Mouse (Mus musculus): ENCODE data around the gene Hspa1b. TPM values are rescaled to one million over a fixed set of nuclear protein-coding genes. Genes with fewer than 3 reads are reported as not detected.

Hspa1b gene
- polyA plus RNA-seq, 1 experiment from 2014 or later: 0.24 TPM

DNA sequence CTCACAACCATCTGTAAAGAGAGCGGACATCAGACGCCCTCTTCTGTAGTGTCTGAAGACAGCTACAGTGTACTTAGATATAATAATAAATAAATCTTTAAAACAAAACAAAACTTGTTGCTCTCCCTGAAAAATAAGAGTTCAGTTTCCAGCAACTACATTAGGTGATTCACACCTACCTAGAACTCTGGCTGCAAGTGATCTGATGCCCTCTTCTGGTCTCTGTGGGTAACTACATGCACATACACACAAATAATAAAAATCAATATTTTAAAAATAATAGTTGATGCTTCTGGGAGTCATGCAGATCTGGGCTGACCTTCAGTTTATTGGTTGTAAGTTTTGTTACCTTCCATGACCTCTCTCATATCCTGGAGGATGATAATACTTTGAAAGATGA, 25.2 kb upstream of the Hspa1b start:
- H3K4me1 ChIP-seq (ENCODE audit: control insufficient read depth, insufficient read depth, low read length): peaks cover 20% of the 10 kb centered on the region
- no peak for ATAC-seq
- no peaks in the 10 kb centered on the region for H3K27me3 ChIP-seq (ENCODE audit: control insufficient read depth, insufficient read depth, low read depth, low read length)
- H3K27ac ChIP-seq (ENCODE audit: low read length): no peak overlapping the region
- no peak overlapping the region for H3K4me2 ChIP-seq (ENCODE audit: low read length)
- WGBS: 64% methylated on average over 2 of the region's 2 CpGs
- no peak overlapping the region for H3K9ac ChIP-seq (ENCODE audit: low read depth, low read length)
- no peaks in the 10 kb centered on the region for H3K9me3 ChIP-seq (replicated peaks; ENCODE audit: control insufficient read depth, low read length, poor library complexity, severe bottlenecking)
- H3K36me3 ChIP-seq (ENCODE audit: control insufficient read depth, insufficient read depth, low read length): peaks cover 7% of the 10 kb centered on the region
- no peak overlapping the region for H3K4me3 ChIP-seq (ENCODE audit: low read depth, low read length)

DNA sequence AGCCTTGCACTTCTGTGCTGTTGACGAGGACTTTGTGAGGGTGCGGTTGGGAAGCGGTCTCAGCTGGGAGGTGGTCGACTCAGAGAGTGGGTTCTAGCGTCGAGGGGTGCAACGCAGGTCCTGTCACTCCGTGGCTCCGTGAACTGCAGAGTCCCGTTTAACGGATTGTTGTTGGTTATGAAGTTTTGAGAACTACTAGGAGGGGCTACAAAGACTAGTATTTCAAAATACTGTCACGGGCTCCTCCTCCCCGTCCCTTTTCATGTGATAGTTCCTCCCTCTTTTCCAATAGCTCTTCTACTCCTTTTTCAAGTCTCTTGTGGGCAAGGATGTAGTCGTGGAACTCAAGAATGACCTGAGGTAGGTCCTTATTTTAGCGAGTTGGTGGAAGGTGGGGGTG, 23.3 kb upstream of the Hspa1b start:
- WGBS: 0% methylated on average over 15 of the region's 15 CpGs
- peak; percentile 23; the same call in 1 of the 2 replicates for ATAC-seq

DNA sequence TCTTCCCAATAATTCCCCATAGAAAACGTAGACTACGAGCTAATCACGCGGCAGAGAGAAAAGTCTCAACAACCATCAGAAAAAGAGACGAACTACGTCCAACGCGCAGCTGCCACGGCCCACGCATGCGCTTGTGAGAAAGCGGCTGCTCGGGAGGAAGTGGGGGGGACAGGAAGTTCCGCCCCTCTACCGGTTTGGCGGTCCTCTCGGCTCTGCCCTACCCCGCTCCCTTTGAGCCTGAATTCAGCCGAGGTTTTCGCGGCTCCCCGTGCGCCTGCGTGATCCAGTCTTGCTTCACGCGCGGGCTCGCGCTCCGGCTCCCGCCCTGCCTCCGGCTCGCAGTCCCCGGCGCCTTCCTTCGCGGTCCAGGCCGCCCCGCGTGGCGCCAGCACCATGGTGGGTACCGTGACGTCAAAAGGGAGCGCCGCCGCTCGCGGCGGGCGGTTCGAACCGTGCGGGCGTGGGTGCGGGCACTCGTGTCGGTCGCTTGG, 22.7 kb upstream of the Hspa1b start, which contains the start of gene Lsm2:
Gene Lsm2, plus strand, starts transcription at position 173 of the 491 bp plus-strand sequence.
- Histone ChIP-seq H3K9ac (ENCODE audit: low read depth, low read length) (peak within 1 kb of the TSS; percentile 91), H3K9me3 (replicated peaks; ENCODE audit: control insufficient read depth, low read length, poor library complexity, severe bottlenecking) (no peaks in the 10 kb centered on the region)
- under 1% methylated on average over 57 of the region's 58 CpGs for WGBS

More for the DNA sequence above, 23.3 kb upstream of the Hspa1b start:
- Histone ChIP-seq H3K27ac (ENCODE audit: low read length) (peak overlapping the region; percentile 96), H3K9me3 (replicated peaks; ENCODE audit: control insufficient read depth, low read length, poor library complexity, severe bottlenecking) (no peaks in the 10 kb centered on the region), H3K27me3 (ENCODE audit: control insufficient read depth, insufficient read depth, low read depth, low read length) (no peaks in the 10 kb centered on the region), H3K4me3 (ENCODE audit: low read depth, low read length) (peak overlapping the region; percentile 70), H3K4me1 (ENCODE audit: control insufficient read depth, insufficient read depth, low read length) (peaks cover 20% of the 10 kb centered on the region), H3K4me2 (ENCODE audit: low read length) (peak overlapping the region; percentile 92), H3K9ac (ENCODE audit: low read depth, low read length) (peak overlapping the region; percentile 91), H3K36me3 (ENCODE audit: control insufficient read depth, insufficient read depth, low read length) (peaks cover 7% of the 10 kb centered on the region)

DNA sequence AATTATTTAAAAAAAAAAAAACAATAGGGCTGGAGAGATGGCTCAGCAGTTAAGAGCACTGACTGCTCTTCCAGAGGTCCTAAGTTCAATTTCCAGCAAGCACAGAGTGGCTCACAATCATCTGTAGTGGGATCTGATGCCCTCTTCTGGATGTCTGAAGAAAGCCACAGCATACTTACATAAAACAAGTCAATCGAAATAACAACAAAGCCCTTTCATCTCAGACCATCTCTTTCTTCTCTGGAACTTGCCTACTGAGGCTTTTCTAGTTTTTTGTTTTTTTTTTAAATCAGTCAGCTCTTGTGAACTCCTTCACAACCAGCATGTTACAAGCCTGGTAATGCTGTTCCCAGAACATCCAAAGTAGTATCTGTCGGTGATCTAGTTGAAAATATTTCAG, 21.6 kb upstream of the Hspa1b start:
- no peak for ATAC-seq
- peak overlapping the region; percentile 96 for H3K27ac ChIP-seq (ENCODE audit: low read length)
- peaks cover 20% of the 10 kb centered on the region for H3K4me1 ChIP-seq (ENCODE audit: control insufficient read depth, insufficient read depth, low read length)
- H3K27me3 ChIP-seq (ENCODE audit: control insufficient read depth, insufficient read depth, low read depth, low read length): no peaks in the 10 kb centered on the region
- peak overlapping the region; percentile 70 for H3K4me3 ChIP-seq (ENCODE audit: low read depth, low read length)
- peak overlapping the region; percentile 92 for H3K4me2 ChIP-seq (ENCODE audit: low read length)
- WGBS: 14% methylated on average over 2 of the region's 2 CpGs
- H3K9ac ChIP-seq (ENCODE audit: low read depth, low read length): peak overlapping the region; percentile 91
- no peaks in the 10 kb centered on the region for H3K9me3 ChIP-seq (replicated peaks; ENCODE audit: control insufficient read depth, low read length, poor library complexity, severe bottlenecking)
- peaks cover 4% of the 10 kb centered on the region for H3K36me3 ChIP-seq (ENCODE audit: control insufficient read depth, insufficient read depth, low read length)

More for the DNA sequence above, 22.7 kb upstream of the Hspa1b start, which contains the start of gene Lsm2:
- peak within 1 kb of the TSS; percentile 92 for H3K4me2 ChIP-seq (ENCODE audit: low read length)
- H3K27ac ChIP-seq (ENCODE audit: low read length): peak within 1 kb of the TSS; percentile 96
- H3K4me3 ChIP-seq (ENCODE audit: low read depth, low read length): peak within 1 kb of the TSS; percentile 70
- H3K27me3 ChIP-seq (ENCODE audit: control insufficient read depth, insufficient read depth, low read depth, low read length): no peaks in the 10 kb centered on the region
- H3K36me3 ChIP-seq (ENCODE audit: control insufficient read depth, insufficient read depth, low read length): peaks cover 7% of the 10 kb centered on the region
- ATAC-seq: peak; percentile 96
- H3K4me1 ChIP-seq (ENCODE audit: control insufficient read depth, insufficient read depth, low read length): peaks cover 20% of the 10 kb centered on the region

DNA sequence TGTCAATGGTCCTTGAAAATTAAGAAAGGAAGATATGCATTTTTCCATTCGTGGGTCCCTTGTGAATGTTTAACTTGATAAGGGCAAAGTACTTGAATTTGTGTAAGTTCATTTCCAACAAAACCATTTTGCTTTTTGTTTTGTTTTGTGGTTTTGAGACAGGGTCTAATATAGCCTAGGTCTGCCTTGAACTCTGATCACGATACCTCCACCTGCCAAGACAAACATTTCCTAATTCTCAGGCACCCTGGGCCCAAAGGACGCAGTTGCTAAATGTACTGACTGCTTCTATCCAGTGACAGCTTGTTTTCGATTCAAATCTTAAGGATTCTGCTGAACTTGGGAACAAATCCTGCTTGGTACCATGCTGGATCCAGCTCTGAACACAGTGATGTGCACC, 20.6 kb upstream of the Hspa1b start:
- no peaks in the 10 kb centered on the region for H3K9me3 ChIP-seq (replicated peaks; ENCODE audit: control insufficient read depth, low read length, poor library complexity, severe bottlenecking)
- ATAC-seq: no peak
- no peaks in the 10 kb centered on the region for H3K27me3 ChIP-seq (ENCODE audit: control insufficient read depth, insufficient read depth, low read depth, low read length)
- H3K4me2 ChIP-seq (ENCODE audit: low read length): no peak overlapping the region
- 0 out of 2 replicates have a peak overlapping the region, but pooled peaks have one; percentile 21 for H3K9ac ChIP-seq (ENCODE audit: low read depth, low read length)
- no peaks in the 10 kb centered on the region for H3K36me3 ChIP-seq (ENCODE audit: control insufficient read depth, insufficient read depth, low read length)
- H3K4me1 ChIP-seq (ENCODE audit: control insufficient read depth, insufficient read depth, low read length): peaks cover 20% of the 10 kb centered on the region
- no peak overlapping the region for H3K27ac ChIP-seq (ENCODE audit: low read length)
- no peak overlapping the region for H3K4me3 ChIP-seq (ENCODE audit: low read depth, low read length)
- 93% methylated on average over 4 of the region's 4 CpGs for WGBS

DNA sequence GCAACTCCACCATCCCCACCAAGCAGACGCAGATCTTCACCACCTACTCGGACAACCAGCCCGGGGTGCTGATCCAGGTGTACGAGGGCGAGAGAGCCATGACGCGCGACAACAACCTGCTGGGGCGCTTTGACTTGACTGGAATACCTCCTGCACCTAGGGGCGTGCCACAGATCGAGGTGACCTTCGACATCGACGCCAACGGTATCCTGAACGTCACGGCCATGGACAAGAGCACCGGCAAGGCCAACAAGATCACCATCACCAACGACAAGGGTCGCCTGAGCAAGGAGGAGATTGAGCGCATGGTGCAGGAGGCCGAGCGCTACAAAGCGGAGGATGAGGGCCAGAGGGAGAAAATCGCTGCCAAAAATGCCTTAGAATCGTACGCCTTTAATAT, 19.2 kb upstream of the Hspa1b start:
- Histone ChIP-seq H3K9me3 (replicated peaks; ENCODE audit: control insufficient read depth, low read length, poor library complexity, severe bottlenecking) (no peaks in the 10 kb centered on the region), H3K27ac (ENCODE audit: low read length) (no peak overlapping the region), H3K4me3 (ENCODE audit: low read depth, low read length) (no peak overlapping the region), H3K4me2 (ENCODE audit: low read length) (no peak overlapping the region), H3K36me3 (ENCODE audit: control insufficient read depth, insufficient read depth, low read length) (no peaks in the 10 kb centered on the region), H3K9ac (ENCODE audit: low read depth, low read length) (no peak overlapping the region), H3K4me1 (ENCODE audit: control insufficient read depth, insufficient read depth, low read length) (peaks cover 20% of the 10 kb centered on the region), H3K27me3 (ENCODE audit: control insufficient read depth, insufficient read depth, low read depth, low read length) (no peaks in the 10 kb centered on the region)
- no peak for ATAC-seq
- 91% methylated on average over 27 of the region's 27 CpGs for WGBS

DNA sequence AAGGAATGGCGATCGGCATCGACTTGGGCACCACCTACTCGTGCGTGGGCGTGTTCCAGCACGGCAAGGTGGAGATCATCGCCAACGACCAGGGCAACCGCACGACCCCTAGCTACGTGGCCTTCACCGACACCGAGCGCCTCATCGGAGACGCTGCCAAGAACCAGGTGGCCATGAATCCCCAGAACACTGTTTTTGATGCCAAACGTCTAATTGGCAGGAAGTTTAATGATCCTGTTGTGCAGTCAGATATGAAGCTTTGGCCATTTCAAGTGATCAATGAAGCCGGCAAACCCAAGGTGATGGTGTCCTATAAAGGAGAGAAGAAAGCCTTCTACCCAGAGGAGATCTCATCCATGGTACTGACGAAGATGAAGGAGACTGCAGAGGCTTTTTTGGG, 18.0 kb upstream of the Hspa1b start:
- Histone ChIP-seq H3K4me3 (ENCODE audit: low read depth, low read length) (no peak overlapping the region), H3K9ac (ENCODE audit: low read depth, low read length) (no peak overlapping the region), H3K4me1 (ENCODE audit: control insufficient read depth, insufficient read depth, low read length) (peaks cover 15% of the 10 kb centered on the region), H3K27ac (ENCODE audit: low read length) (no peak overlapping the region), H3K4me2 (ENCODE audit: low read length) (no peak overlapping the region), H3K36me3 (ENCODE audit: control insufficient read depth, insufficient read depth, low read length) (no peaks in the 10 kb centered on the region), H3K27me3 (ENCODE audit: control insufficient read depth, insufficient read depth, low read depth, low read length) (no peaks in the 10 kb centered on the region), H3K9me3 (replicated peaks; ENCODE audit: control insufficient read depth, low read length, poor library complexity, severe bottlenecking) (no peaks in the 10 kb centered on the region)
- 97% methylated on average over 20 of the region's 20 CpGs for WGBS
- ATAC-seq: no peak

DNA sequence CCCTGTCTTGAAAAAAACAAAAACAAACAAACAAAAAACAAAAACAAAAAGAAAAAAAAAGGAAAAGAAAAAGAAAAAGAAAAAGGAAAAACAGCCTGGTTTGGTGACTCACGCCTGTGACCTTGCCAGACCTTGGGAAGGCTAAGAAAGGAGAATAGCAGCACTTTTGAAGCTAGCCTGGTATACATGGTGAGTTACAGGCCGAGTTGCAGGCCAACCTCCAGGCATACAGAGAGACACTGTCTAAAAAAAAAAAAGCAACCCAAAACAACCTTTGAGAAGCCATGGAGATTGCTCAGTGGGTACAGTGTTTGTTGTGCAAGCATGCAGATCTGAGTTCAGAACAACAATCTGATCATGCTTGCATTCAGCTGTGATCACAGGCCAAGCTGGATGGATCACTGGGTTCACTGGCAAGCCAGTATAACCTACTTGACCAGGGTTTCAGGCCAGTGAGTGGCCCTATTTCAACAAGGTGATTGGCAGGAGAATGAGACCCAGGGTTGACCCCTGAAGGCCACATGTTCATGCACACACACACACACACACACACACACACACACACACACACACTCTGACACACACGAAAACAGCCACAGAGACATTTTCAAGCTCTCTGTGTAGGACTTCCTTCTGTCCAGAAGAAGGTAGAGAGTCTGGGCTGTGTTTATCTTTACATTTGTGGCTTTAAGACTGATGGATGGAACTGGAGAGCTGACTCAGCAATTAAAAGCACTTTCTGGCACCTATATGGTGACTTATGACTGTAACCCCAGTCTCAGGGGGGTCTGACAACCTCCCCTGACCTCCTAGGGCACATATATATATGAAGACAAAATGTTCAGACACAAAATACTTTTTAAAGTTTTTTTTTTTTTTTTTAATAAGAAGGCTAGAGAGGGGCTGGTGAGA, 16.8 kb upstream of the Hspa1b start:
- no peak overlapping the region for H3K27ac ChIP-seq (ENCODE audit: low read length)
- 89% methylated on average over 3 of the region's 3 CpGs for WGBS
- no peak for ATAC-seq

More for the DNA sequence above, 16.8 kb upstream of the Hspa1b start:
- peaks cover 11% of the 10 kb centered on the region for H3K4me1 ChIP-seq (ENCODE audit: control insufficient read depth, insufficient read depth, low read length)
- no peaks in the 10 kb centered on the region for H3K36me3 ChIP-seq (ENCODE audit: control insufficient read depth, insufficient read depth, low read length)
- no peaks in the 10 kb centered on the region for H3K27me3 ChIP-seq (ENCODE audit: control insufficient read depth, insufficient read depth, low read depth, low read length)
- no peak overlapping the region for H3K4me2 ChIP-seq (ENCODE audit: low read length)
- no peak overlapping the region for H3K4me3 ChIP-seq (ENCODE audit: low read depth, low read length)
- no peak overlapping the region for H3K9ac ChIP-seq (ENCODE audit: low read depth, low read length)
- no peaks in the 10 kb centered on the region for H3K9me3 ChIP-seq (replicated peaks; ENCODE audit: control insufficient read depth, low read length, poor library complexity, severe bottlenecking)

Measured in midbrain, embryonic 16.5 days (tissue).